Mouse (Mus musculus) liver, embryonic 16.5 days (tissue): ENCODE data around the gene Limd1. TPM values are rescaled to one million over a fixed set of nuclear protein-coding genes. Genes with fewer than 3 reads are reported as not detected.

ENCODE experiments used
- ATAC-seq: fragments of 200-750 bp; cut with Nextera tagmentation; 2 replicates; pipeline ENCODE4 v1.8.0; 2017; ENCODE audit warnings: low read depth, mild to moderate bottlenecking, moderate number of reproducible peaks, moderate library complexity
- H3K27ac ChIP-seq: fragments of 300-500 bp; sonication (generic); 2 replicates; pipeline ENCODE4 v1.5.1; 2014; ENCODE audit warnings: mild to moderate bottlenecking, low read length
- H3K27me3 ChIP-seq: fragments of 300-500 bp; sonication (generic); 2 replicates; pipeline ENCODE4 v1.6.1; 2014; ENCODE audit warnings: low read depth, low read length, mixed read lengths; ENCODE audit not compliant: control insufficient read depth, insufficient read depth
- H3K36me3 ChIP-seq: fragments of 300-500 bp; sonication (generic); 2 replicates; pipeline ENCODE4 v1.6.1; 2014; ENCODE audit warnings: mild to moderate bottlenecking; ENCODE audit not compliant: control insufficient read depth, insufficient read depth
- H3K4me1 ChIP-seq: fragments of 300-500 bp; sonication (generic); 2 replicates; pipeline ENCODE4 v1.6.1; 2014; ENCODE audit warnings: low read depth, low read length, mixed read lengths; ENCODE audit not compliant: control insufficient read depth
- H3K4me2 ChIP-seq: fragments of 300-500 bp; sonication (generic); 2 replicates; pipeline ENCODE4 v1.6.1; 2014; ENCODE audit warnings: low read depth, low read length, mixed read lengths
- H3K4me3 ChIP-seq: fragments of 300-500 bp; sonication (generic); 2 replicates; pipeline ENCODE4 v1.5.1; 2014; ENCODE audit warnings: low read depth, mild to moderate bottlenecking, low read length
- H3K9ac ChIP-seq: fragments of 300-500 bp; sonication (generic); 2 replicates; pipeline ENCODE4 v1.6.1; 2014; ENCODE audit warnings: low read depth, low read length
- H3K9me3 ChIP-seq: fragments of 300-500 bp; sonication (generic); replicated peaks from 2 replicates; pipeline ENCODE4 v1.6.1; 2016; ENCODE audit warnings: low read length; ENCODE audit not compliant: control insufficient read depth
- WGBS: fragments of 180-500 bp; shearing (Covaris S2); extraction: QIAGEN DNeasy Blood & Tissue Kit; methylation state at CpG from one replicate; pipeline ENCODE4 v1.1.7; 2014; ENCODE audit not compliant: insufficient replicate concordance; 5-methylcytosine and 5-hydroxymethylcytosine counted together
- polyA plus RNA-seq: library from polyadenylated mRNA; unstranded; fragments of >200 nt; fragmentation: Nextera tagmentation; extraction: Ambion mirVana; gene quantifications from 2 replicates; pipeline ENCODE4 v1.2.1, GENCODE M21; 2015

Gene Limd1
- polyA plus RNA-seq, 1 experiment from 2014 or later, result 22.5 TPM

GRCm38 (mm10) chr9:123529392-123530157 is 51.1 kb downstream of the Limd1 start, which contains the start of gene Sacm1l:
Gene Sacm1l (plus strand): TSS chr9:123529759.
- H3K36me3 ChIP-seq, result 0 out of 2 replicates have a peak, but pooled peaks cover 2% of the 10 kb centered on the region
- no peaks in the 10 kb centered on the region for H3K27me3 ChIP-seq
- peak within 1 kb of the TSS; percentile 96 for H3K9ac ChIP-seq
- H3K4me3 ChIP-seq, result peak within 1 kb of the TSS; percentile 99
- H3K4me2 ChIP-seq, result peak within 1 kb of the TSS; percentile 98
- H3K27ac ChIP-seq, result peak within 1 kb of the TSS; percentile 98
- peak; percentile 96 for ATAC-seq
- no peaks in the 10 kb centered on the region for H3K9me3 ChIP-seq
- under 1% methylated on average over 77 of the region's 79 CpGs for WGBS
- H3K4me1 ChIP-seq, result peaks cover 25% of the 10 kb centered on the region

- ATAC-seq, result no peak
- Histone ChIP-seq H3K9me3 (no peaks in the 10 kb centered on the region), H3K27ac (peak overlapping the region; percentile 98), H3K27me3 (no peaks in the 10 kb centered on the region), H3K4me2 (peak overlapping the region; percentile 72), H3K36me3 (0 out of 2 replicates have a peak, but pooled peaks cover 2% of the 10 kb centered on the region), H3K4me3 (peak overlapping the region; percentile 99), H3K9ac (peak overlapping the region; percentile 96), H3K4me1 (peaks cover 22% of the 10 kb centered on the region)
- 0% methylated on average over 13 of the region's 13 CpGs for WGBS
These were observed 51.6 kb downstream of the Limd1 start for GRCm38 (mm10) chr9:123530158-123530475.

- H3K36me3 ChIP-seq, result 0 out of 2 replicates have a peak, but pooled peaks cover 2% of the 10 kb centered on the region
- no peaks in the 10 kb centered on the region for H3K27me3 ChIP-seq
- peaks cover 21% of the 10 kb centered on the region for H3K4me1 ChIP-seq
- peak overlapping the region; percentile 99 for H3K4me3 ChIP-seq
- ATAC-seq, result no peak
- peak overlapping the region; percentile 98; the same call in 1 of the 2 replicates for H3K27ac ChIP-seq
- H3K9me3 ChIP-seq, result no peaks in the 10 kb centered on the region
- peak overlapping the region; percentile 96 for H3K9ac ChIP-seq
- H3K4me2 ChIP-seq, result peak overlapping the region; percentile 72
- 34% methylated on average over 11 of the region's 11 CpGs for WGBS
These were observed 52.1 kb downstream of the Limd1 start for GRCm38 (mm10) chr9:123530566-123531130.

GRCm38 (mm10) chr9:123531234-123531633 is 52.7 kb downstream of the Limd1 start:
- Histone ChIP-seq H3K4me3 (peak overlapping the region; percentile 99), H3K4me2 (peak overlapping the region; percentile 72), H3K9ac (peak overlapping the region; percentile 22; the same call in 1 of the 2 replicates), H3K27me3 (no peaks in the 10 kb centered on the region), H3K4me1 (peaks cover 20% of the 10 kb centered on the region), H3K27ac (no peak overlapping the region), H3K36me3 (0 out of 2 replicates have a peak, but pooled peaks cover 2% of the 10 kb centered on the region), H3K9me3 (no peaks in the 10 kb centered on the region)
- ATAC-seq, result no peak

GRCm38 (mm10) chr9:123536613-123537012 is 58.1 kb downstream of the Limd1 start:
- H3K36me3 ChIP-seq, result 0 out of 2 replicates have a peak, but pooled peaks cover 2% of the 10 kb centered on the region
- no peaks in the 10 kb centered on the region for H3K27me3 ChIP-seq
- no peak overlapping the region for H3K4me2 ChIP-seq
- no peak for ATAC-seq
- WGBS, result 90% methylated on average over 2 of the region's 2 CpGs
- no peak overlapping the region for H3K4me3 ChIP-seq
- H3K27ac ChIP-seq, result no peak overlapping the region
- no peak overlapping the region for H3K9ac ChIP-seq
- H3K9me3 ChIP-seq, result no peaks in the 10 kb centered on the region
- peaks cover 12% of the 10 kb centered on the region for H3K4me1 ChIP-seq

DNA sequence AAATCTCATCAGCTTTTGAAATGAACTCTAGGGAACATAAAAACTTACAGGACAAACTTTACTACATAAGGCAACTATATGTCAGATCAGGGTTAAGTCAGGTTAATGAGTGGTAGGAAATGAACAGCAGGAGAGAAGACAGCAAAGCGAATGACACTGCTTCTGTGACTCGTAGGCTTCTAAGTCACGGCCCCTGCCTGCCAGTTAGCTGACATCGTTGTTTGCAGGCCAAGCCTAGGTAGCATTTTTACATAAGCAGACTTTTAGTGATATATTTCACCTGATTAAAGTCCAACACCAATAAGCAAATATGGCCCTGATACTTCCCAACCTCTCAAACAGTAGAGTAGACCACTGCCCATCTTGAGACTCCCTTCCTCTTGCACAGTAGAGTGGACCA is 59.7 kb downstream of the Limd1 start:
- Histone ChIP-seq H3K9me3 (no peaks in the 10 kb centered on the region), H3K4me1 (peaks cover under 1% of the 10 kb centered on the region), H3K4me3 (no peak overlapping the region), H3K27me3 (no peaks in the 10 kb centered on the region), H3K4me2 (no peak overlapping the region), H3K36me3 (0 out of 2 replicates have a peak, but pooled peaks cover 2% of the 10 kb centered on the region), H3K9ac (no peak overlapping the region), H3K27ac (no peak overlapping the region)
- ATAC-seq, result no peak
- 70% methylated on average over 4 of the region's 4 CpGs for WGBS

DNA sequence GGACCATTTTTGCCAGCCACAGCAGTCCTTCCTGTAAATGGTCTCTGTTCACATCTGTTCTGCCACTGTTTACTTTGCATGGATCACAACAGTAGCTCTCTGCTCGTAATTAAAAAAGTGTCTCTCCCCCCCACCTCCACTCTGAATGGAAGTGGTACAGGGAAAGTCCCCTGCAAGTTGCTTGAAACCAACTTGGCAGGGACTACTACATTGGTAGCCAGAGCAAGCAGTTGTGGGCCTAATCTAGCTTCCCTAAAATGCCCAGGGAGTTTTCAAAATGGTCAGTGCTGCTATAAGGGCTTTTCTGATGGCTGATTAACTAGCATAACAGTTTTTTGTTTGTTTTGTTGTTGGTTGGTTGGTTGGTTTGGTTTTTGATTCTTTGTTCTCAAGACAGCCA is 60.6 kb downstream of the Limd1 start:
- Histone ChIP-seq H3K27me3 (no peaks in the 10 kb centered on the region), H3K4me2 (no peak overlapping the region), H3K4me1 (no peaks in the 10 kb centered on the region), H3K9ac (no peak overlapping the region), H3K36me3 (no peaks in the 10 kb centered on the region), H3K9me3 (no peaks in the 10 kb centered on the region), H3K4me3 (no peak overlapping the region), H3K27ac (no peak overlapping the region)
- WGBS, result 46% methylated on average over 1 of the region's 1 CpGs
- ATAC-seq, result no peak

DNA sequence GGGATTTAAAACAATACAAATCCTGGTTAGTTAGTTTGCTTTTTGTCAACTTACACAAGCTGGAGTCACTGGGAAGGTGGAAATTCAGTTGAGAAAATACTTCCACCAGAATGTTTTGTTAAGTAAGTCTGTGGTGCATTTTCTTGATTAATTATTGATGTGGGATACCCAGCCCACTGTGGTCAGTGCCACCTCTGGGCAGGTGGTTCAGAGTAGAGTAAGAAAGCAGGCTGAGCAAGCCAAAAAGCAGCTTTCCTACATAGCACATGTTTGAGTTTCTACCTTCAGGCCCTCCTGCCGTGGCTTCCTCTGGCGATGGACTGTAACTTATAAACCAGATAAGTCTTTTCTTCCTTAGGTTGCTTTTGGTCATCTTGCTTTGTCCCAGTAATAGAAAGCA is 61.3 kb downstream of the Limd1 start:
- no peaks in the 10 kb centered on the region for H3K27me3 ChIP-seq
- H3K4me2 ChIP-seq, result no peak overlapping the region
- no peak overlapping the region for H3K4me3 ChIP-seq
- H3K4me1 ChIP-seq, result no peaks in the 10 kb centered on the region
- no peak overlapping the region for H3K9ac ChIP-seq
- no peak for ATAC-seq
- no peaks in the 10 kb centered on the region for H3K9me3 ChIP-seq
- H3K27ac ChIP-seq, result no peak overlapping the region
- no peaks in the 10 kb centered on the region for H3K36me3 ChIP-seq
- 65% methylated on average over 2 of the region's 2 CpGs for WGBS

- Histone ChIP-seq H3K9ac (no peak overlapping the region), H3K36me3 (peaks cover 7% of the 10 kb centered on the region), H3K9me3 (no peaks in the 10 kb centered on the region), H3K27ac (no peak overlapping the region), H3K4me3 (no peak overlapping the region), H3K4me2 (no peak overlapping the region), H3K4me1 (no peaks in the 10 kb centered on the region), H3K27me3 (no peaks in the 10 kb centered on the region)
- 69% methylated on average over 3 of the region's 3 CpGs for WGBS
- ATAC-seq, result no peak
These were observed 76.1 kb downstream of the Limd1 start for GRCm38 (mm10) chr9:123554599-123554998.
